Mouse (Mus musculus): ENCODE measurements around the gene Qrsl1. TPM values are rescaled to one million over a fixed set of nuclear protein-coding genes. Genes with fewer than 3 reads are reported as not detected.

Qrsl1 gene
- polyA plus RNA-seq, 1 experiment from 2014 or later: 20.4 TPM

DNA sequence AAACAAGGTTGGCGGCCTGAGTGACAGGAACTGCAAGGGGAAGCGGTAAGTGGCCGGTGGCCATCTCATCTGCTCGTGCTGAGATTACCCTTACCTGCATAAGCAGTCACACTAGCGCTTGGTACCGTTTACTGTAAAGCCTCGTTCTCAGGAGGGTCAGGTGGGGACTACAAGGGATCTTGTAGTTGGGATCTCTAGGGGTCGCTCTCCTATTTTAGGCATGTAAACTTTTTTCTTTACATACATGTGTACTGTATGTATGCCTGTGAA lies 9.3 kb upstream of the Qrsl1 start:
- no peak for ATAC-seq (ENCODE audit: low FRiP score)
- no peak overlapping the region for H3K4me2 ChIP-seq
- no peak overlapping the region for H3K9ac ChIP-seq
- no peak overlapping the region for H3K27ac ChIP-seq
- H3K27me3 ChIP-seq: no peaks in the 10 kb centered on the region
- H3K9me3 ChIP-seq: no peaks in the 10 kb centered on the region
- no peaks in the 10 kb centered on the region for H3K4me1 ChIP-seq (replicated peaks)
- 91% methylated on average over 8 of the region's 8 CpGs for WGBS
- no peak overlapping the region for H3K4me3 ChIP-seq
- H3K36me3 ChIP-seq: peaks cover 15% of the 10 kb centered on the region

DNA sequence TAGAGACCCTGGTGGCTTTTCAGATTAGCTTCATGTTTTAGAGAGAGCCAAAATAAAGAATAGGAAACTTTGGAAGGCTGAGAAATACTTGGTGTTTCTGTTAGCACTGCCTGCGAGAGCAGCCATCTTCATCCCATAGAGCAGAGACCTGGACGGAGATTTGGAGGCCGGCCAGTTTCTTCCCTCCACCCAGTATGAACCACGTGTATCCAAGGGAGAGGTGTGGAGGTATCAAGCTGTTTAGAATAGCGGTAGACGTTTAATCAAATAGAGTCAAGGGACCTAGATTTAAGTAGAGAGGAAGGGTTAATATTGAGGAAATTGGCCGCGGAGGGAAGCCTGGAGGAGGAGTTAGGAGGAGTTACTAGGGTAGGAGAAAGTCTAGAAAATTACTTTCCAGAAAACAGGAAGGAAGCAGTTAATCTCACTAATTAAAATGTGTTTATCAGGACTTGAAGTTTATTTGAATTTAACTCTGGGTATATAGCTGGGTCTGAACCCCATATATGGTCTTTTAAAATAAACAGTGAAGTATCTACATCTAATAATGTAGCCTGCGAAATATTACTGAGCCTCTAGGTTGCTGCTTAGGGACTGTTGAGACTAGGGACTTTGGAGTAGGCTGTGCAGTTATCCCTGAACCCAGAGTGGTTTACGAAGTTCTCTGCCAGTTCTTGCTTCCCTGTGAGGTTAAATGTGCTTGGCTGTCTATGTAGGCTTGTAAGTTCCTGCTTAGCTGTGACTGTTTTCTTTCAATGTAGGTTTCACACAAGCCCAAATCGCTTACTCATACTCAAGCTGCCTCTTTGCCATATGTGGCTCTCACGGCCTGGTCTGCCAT lies 8.7 kb upstream of the Qrsl1 start:
- Histone ChIP-seq H3K4me1 (replicated peaks) (no peaks in the 10 kb centered on the region), H3K4me2 (no peak overlapping the region), H3K27ac (no peak overlapping the region), H3K36me3 (peaks cover 15% of the 10 kb centered on the region), H3K9me3 (no peaks in the 10 kb centered on the region), H3K27me3 (no peaks in the 10 kb centered on the region), H3K4me3 (no peak overlapping the region), H3K9ac (no peak overlapping the region)
- ATAC-seq (ENCODE audit: low FRiP score): no peak
- 90% methylated on average over 12 of the region's 12 CpGs for WGBS

DNA sequence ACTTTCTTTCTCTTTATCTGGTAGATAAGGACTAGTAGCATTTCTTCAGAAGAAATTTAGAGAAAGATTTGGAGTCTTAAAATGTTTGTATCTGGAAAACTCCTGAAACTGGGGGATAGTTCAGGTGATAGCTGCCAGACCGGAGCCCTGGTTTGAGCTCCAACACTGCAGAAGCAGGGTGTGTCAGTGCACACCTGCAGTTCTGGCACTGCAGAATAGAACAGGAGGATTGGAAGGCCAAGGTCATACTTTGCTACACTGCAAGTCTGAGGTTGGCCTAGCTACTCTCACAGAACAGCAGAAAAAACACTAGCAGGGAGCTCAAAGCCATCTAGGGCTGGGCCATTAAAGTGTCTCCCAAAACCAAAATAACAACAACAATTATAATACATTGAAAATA lies 3.0 kb upstream of the Qrsl1 start:
- Histone ChIP-seq H3K27ac (no peak overlapping the region), H3K9ac (no peak overlapping the region), H3K27me3 (no peaks in the 10 kb centered on the region), H3K9me3 (no peaks in the 10 kb centered on the region), H3K4me2 (no peak overlapping the region), H3K36me3 (no peaks in the 10 kb centered on the region), H3K4me1 (replicated peaks) (peaks cover 18% of the 10 kb centered on the region), H3K4me3 (no peak overlapping the region)
- no peak for ATAC-seq (ENCODE audit: low FRiP score)
- WGBS: 89% methylated on average over 1 of the region's 1 CpGs

GRCm38 (mm10) chr10:43900883-43901570 lies 518 bp downstream of the Qrsl1 start:
- Histone ChIP-seq H3K9ac (peak overlapping the region; percentile 73), H3K27me3 (no peaks in the 10 kb centered on the region), H3K27ac (peak overlapping the region; percentile 76; the same call in 1 of the 2 replicates), H3K4me2 (peak overlapping the region; percentile 49), H3K4me1 (replicated peaks) (peaks cover 18% of the 10 kb centered on the region), H3K36me3 (0 out of 2 replicates have a peak, but pooled peaks cover 4% of the 10 kb centered on the region), H3K9me3 (no peaks in the 10 kb centered on the region), H3K4me3 (peak overlapping the region; percentile 67)
- ATAC-seq (ENCODE audit: low FRiP score): peak; percentile 86
- WGBS: 10% methylated on average over 30 of the region's 30 CpGs

DNA sequence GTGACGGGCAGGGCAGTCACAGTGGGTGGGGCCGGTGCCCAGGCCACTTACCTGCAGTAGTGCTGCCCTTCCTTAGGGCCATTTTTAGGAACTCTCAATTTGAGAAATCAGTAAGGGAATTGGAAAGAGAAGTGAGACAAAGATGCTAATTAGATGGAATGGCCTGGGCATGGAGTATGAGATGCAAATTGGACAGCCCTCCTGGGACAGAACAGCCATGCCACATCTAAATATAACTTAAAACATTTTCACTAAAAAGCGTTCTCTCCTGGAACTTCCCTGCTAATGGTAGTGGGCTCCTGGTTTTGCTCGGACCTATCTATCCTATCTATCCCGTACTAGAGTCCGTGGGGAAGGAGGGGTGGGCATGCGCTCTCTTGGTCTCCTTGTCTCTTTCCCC lies 3.3 kb downstream of the Qrsl1 start:
- Histone ChIP-seq H3K9ac (no peak overlapping the region), H3K27me3 (no peaks in the 10 kb centered on the region), H3K9me3 (no peaks in the 10 kb centered on the region), H3K4me2 (no peak overlapping the region), H3K27ac (no peak overlapping the region), H3K4me1 (replicated peaks) (peaks cover 12% of the 10 kb centered on the region), H3K4me3 (no peak overlapping the region), H3K36me3 (peaks cover 26% of the 10 kb centered on the region)
- no peak for ATAC-seq (ENCODE audit: low FRiP score)
- WGBS: 94% methylated on average over 7 of the region's 7 CpGs

DNA sequence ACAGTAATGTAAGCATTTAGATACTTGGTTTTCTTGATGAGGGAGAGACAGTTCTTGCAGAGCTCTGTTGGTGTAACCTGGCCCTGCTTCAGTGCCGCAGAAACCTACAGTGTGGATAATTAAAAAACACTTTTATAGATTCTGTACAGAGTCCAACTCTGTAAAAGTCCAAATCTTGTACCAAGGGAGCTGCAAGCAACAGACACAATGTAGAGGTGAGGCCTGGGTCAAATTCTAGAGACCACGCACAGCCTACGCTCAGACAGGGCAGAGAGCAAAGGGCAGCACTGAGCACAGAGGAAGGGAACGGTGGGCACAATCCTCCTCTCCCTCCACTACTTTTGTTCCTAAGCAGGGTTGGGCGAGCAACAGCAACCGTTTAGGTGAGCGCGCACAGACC lies 5.5 kb downstream of the Qrsl1 start:
- no peaks in the 10 kb centered on the region for H3K27me3 ChIP-seq
- H3K9me3 ChIP-seq: no peaks in the 10 kb centered on the region
- WGBS: 90% methylated on average over 8 of the region's 8 CpGs
- no peak for ATAC-seq (ENCODE audit: low FRiP score)
- peaks cover 42% of the 10 kb centered on the region for H3K36me3 ChIP-seq
- no peak overlapping the region for H3K27ac ChIP-seq
- H3K4me2 ChIP-seq: no peak overlapping the region
- H3K9ac ChIP-seq: no peak overlapping the region
- H3K4me1 ChIP-seq (replicated peaks): peaks cover 2% of the 10 kb centered on the region; the same call in 1 of the 2 replicates
- no peak overlapping the region for H3K4me3 ChIP-seq

DNA sequence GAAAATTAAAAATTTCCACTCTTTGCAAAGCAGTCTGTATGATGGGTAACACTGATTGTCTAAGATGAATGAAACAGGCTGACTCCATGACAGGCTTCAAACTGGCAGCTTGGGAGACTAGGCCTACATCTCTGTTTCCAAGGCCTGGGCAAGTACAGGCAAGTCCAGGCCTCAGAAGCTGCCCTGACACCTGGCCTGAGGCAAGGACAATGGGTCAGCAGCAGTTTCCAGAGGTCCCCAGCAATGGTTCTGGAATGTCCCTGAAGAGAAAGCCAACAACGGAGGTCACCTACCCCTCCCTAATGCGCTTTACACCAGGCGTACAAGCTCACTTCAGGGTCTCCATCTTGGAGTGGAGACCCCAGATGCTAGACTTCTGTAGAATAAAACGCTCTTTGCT lies 8.6 kb downstream of the Qrsl1 start:
- no peak overlapping the region for H3K4me2 ChIP-seq
- H3K9me3 ChIP-seq: no peaks in the 10 kb centered on the region
- H3K27ac ChIP-seq: no peak overlapping the region
- H3K36me3 ChIP-seq: peaks cover 52% of the 10 kb centered on the region
- no peak overlapping the region for H3K9ac ChIP-seq
- 88% methylated on average over 4 of the region's 4 CpGs for WGBS
- H3K4me1 ChIP-seq (replicated peaks): no peaks in the 10 kb centered on the region
- ATAC-seq (ENCODE audit: low FRiP score): no peak
- no peaks in the 10 kb centered on the region for H3K27me3 ChIP-seq
- H3K4me3 ChIP-seq: no peak overlapping the region

DNA sequence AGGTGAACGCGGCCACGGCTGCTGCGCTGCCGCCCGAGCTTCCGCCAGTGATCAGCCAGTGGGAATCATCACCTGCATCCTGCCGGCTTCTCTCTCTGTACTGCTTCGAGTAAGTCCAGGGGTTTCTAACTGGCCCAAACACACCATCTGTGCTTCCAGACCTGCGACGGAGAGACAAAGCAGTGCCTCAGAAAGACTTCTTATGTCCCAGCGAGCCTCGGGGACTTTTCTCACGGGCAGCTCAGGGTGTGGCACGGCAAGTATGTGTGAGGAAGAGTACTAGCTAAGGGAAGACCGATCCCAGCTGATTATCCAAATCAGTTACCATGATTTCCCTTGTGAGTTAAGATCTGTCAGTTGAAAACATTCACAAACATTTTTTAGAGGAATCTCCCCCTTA lies 12.6 kb downstream of the Qrsl1 start:
- Histone ChIP-seq H3K4me3 (no peak overlapping the region), H3K27me3 (no peaks in the 10 kb centered on the region), H3K36me3 (peaks cover 48% of the 10 kb centered on the region), H3K27ac (no peak overlapping the region), H3K9ac (no peak overlapping the region), H3K4me1 (replicated peaks) (no peaks in the 10 kb centered on the region), H3K4me2 (no peak overlapping the region), H3K9me3 (no peaks in the 10 kb centered on the region)
- no peak for ATAC-seq (ENCODE audit: low FRiP score)
- 90% methylated on average over 16 of the region's 16 CpGs for WGBS

GRCm38 (mm10) chr10:43887676-43888075 lies 13.9 kb downstream of the Qrsl1 start:
- no peak overlapping the region for H3K9ac ChIP-seq
- H3K9me3 ChIP-seq: no peaks in the 10 kb centered on the region
- H3K4me1 ChIP-seq (replicated peaks): no peaks in the 10 kb centered on the region
- no peak overlapping the region for H3K4me2 ChIP-seq
- WGBS: 62% methylated on average over 9 of the region's 9 CpGs
- H3K4me3 ChIP-seq: no peak overlapping the region
- H3K27me3 ChIP-seq: no peaks in the 10 kb centered on the region
- H3K36me3 ChIP-seq: peaks cover 37% of the 10 kb centered on the region
- H3K27ac ChIP-seq: no peak overlapping the region
- peak; percentile 43; the same call in 1 of the 2 replicates for ATAC-seq (ENCODE audit: low FRiP score)

DNA sequence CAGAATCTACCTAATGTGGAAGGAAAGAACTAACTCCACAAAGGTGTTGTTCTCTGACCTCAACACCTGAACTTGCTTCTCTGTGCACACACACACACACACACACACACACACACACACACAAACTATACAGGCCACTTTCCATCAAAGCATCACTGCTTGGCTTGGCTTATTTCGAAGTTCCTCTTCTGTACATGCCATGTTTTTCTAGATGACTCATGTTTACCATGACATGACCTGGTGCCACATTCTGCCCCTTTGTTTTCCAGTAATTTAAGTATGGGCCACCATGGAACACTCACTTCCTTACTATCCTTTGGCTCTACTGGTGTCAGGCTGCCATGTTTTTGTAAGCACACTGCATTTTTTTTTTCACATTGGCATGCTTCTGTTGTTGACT lies 30.1 kb downstream of the Qrsl1 start:
- no peak overlapping the region for H3K4me3 ChIP-seq
- H3K4me1 ChIP-seq (replicated peaks): no peaks in the 10 kb centered on the region
- H3K4me2 ChIP-seq: no peak overlapping the region
- no peak overlapping the region for H3K9ac ChIP-seq
- H3K27ac ChIP-seq: no peak overlapping the region
- no peak for ATAC-seq (ENCODE audit: low FRiP score)
- 94% methylated on average over 1 of the region's 1 CpGs for WGBS
- H3K36me3 ChIP-seq: peaks cover 19% of the 10 kb centered on the region
- no peaks in the 10 kb centered on the region for H3K27me3 ChIP-seq
- no peaks in the 10 kb centered on the region for H3K9me3 ChIP-seq

GRCm38 (mm10) chr10:43870752-43871151 lies 30.8 kb downstream of the Qrsl1 start:
- Histone ChIP-seq H3K9ac (no peak overlapping the region), H3K27me3 (no peaks in the 10 kb centered on the region), H3K4me2 (no peak overlapping the region), H3K9me3 (no peaks in the 10 kb centered on the region), H3K4me1 (replicated peaks) (no peaks in the 10 kb centered on the region), H3K27ac (no peak overlapping the region), H3K36me3 (peaks cover 12% of the 10 kb centered on the region; the same call in 1 of the 2 replicates), H3K4me3 (no peak overlapping the region)
- WGBS: 77% methylated on average over 10 of the region's 10 CpGs
- no peak for ATAC-seq (ENCODE audit: low FRiP score)

GRCm38 (mm10) chr10:43856351-43856750 lies 45.2 kb downstream of the Qrsl1 start:
- Histone ChIP-seq H3K4me3 (no peak overlapping the region), H3K36me3 (no peaks in the 10 kb centered on the region), H3K4me1 (replicated peaks) (no peaks in the 10 kb centered on the region), H3K9ac (no peak overlapping the region), H3K27me3 (no peaks in the 10 kb centered on the region), H3K27ac (no peak overlapping the region), H3K4me2 (no peak overlapping the region), H3K9me3 (0 out of 2 replicates have a peak, but pooled peaks cover 4% of the 10 kb centered on the region)
- 87% methylated on average over 3 of the region's 3 CpGs for WGBS
- ATAC-seq (ENCODE audit: low FRiP score): no peak

- Histone ChIP-seq H3K9ac (no peak overlapping the region), H3K9me3 (0 out of 2 replicates have a peak, but pooled peaks cover 4% of the 10 kb centered on the region), H3K4me3 (no peak overlapping the region), H3K4me2 (no peak overlapping the region), H3K4me1 (replicated peaks) (no peaks in the 10 kb centered on the region), H3K27ac (no peak overlapping the region), H3K36me3 (no peaks in the 10 kb centered on the region), H3K27me3 (no peaks in the 10 kb centered on the region)
- 93% methylated on average over 9 of the region's 9 CpGs for WGBS
- ATAC-seq (ENCODE audit: low FRiP score): no peak
Measured at GRCm38 (mm10) chr10:43855916-43856315, 45.6 kb downstream of the Qrsl1 start.

Measured in hindbrain, embryonic 13.5 days (tissue).